9 mouse cellular contexts compared by ENCODE assay signal in genomic region chr9:21032491-21032890, GRCm38 (mm10). TPM values are rescaled to one million over a fixed set of nuclear protein-coding genes. Genes with fewer than 3 reads are reported as not detected.
DNase-seq lines count a peak whose midpoint lies in the region; ATAC-seq and TF ChIP-seq lines count a peak whose summit lies in the region.
"Had no signal": no experiment of that assay in that cellular context is flagged by ENCODE, and none has a peak within 500 bp of the region (broad histone marks: within the 10 kb centered on the region; RNA-seq: fewer than 3 reads in every experiment).

No protein-coding gene starts in this region.

- ATAC-seq in kidney, postnatal 0 days (replicated peaks; ENCODE audit: low FRiP score, low read depth), result no peak
- ATAC-seq in embryonic facial prominence, embryonic 13.5 days (ENCODE audit: insufficient number of reproducible peaks, insufficient read depth, low FRiP score, low TSS enrichment, low read depth), result no peak
- no peak for ATAC-seq in intestine, embryonic 15.5 days

- H3K27ac ChIP-seq in kidney, postnatal 0 days, result no peak overlapping the region
- no peak overlapping the region for H3K27ac ChIP-seq in embryonic facial prominence, embryonic 13.5 days
- H3K27ac ChIP-seq in intestine, embryonic 15.5 days, result no peak overlapping the region

- TF ChIP-seq CTCF in kidney, postnatal 0 days (IDR thresholded peaks at IDR 0.05; ENCODE audit: low read depth), result no peak

- H3K27me3 ChIP-seq in kidney, postnatal 0 days (ENCODE audit: insufficient read depth, low read length), result peaks cover 46% of the 10 kb centered on the region
- peaks cover 97% of the 10 kb centered on the region for H3K27me3 ChIP-seq in embryonic facial prominence, embryonic 13.5 days
- H3K27me3 ChIP-seq in intestine, embryonic 15.5 days (replicated peaks), result peaks cover 67% of the 10 kb centered on the region
- H3K27me3 ChIP-seq: Patski had no signal

- DNase-seq in kidney, postnatal 0 days (ENCODE audit: low spot score), result no peak
- no peak for DNase-seq in kidney, adult 9 months
- peak; percentile 37 for DNase-seq in neural tube, embryonic 10.5 days (ENCODE audit: extremely low spot score, low spot score)
- no peak for DNase-seq in cerebellum, adult 11 months
- no peak for DNase-seq in gastrocnemius, postnatal 10 days
- DNase-seq in gastrocnemius, adult 8-10 months (ENCODE audit: low spot score in 2 of 2), result no peak

- peaks cover 34% of the 10 kb centered on the region for H3K4me1 ChIP-seq in kidney, postnatal 0 days (replicated peaks; ENCODE audit: insufficient read depth, low read length)
- H3K4me1 ChIP-seq in embryonic facial prominence, embryonic 13.5 days, result peaks cover 67% of the 10 kb centered on the region
- H3K4me1 ChIP-seq in intestine, embryonic 15.5 days (replicated peaks), result peaks cover 60% of the 10 kb centered on the region

- 2% methylated on average over 7 of the region's 7 CpGs for WGBS in kidney, postnatal 0 days
- WGBS in embryonic facial prominence, embryonic 13.5 days, result under 1% methylated on average over 7 of the region's 7 CpGs
- 3% methylated on average over 7 of the region's 7 CpGs for WGBS in intestine, embryonic 15.5 days

- H3K36me3 ChIP-seq in kidney, postnatal 0 days (ENCODE audit: insufficient read depth, low read length), result no peaks in the 10 kb centered on the region
- no peaks in the 10 kb centered on the region for H3K36me3 ChIP-seq in embryonic facial prominence, embryonic 13.5 days
- H3K36me3 ChIP-seq in intestine, embryonic 15.5 days, result no peaks in the 10 kb centered on the region

- H3K4me3 ChIP-seq in kidney, postnatal 0 days (replicated peaks; ENCODE audit: low read depth, low read length), result peak overlapping the region; percentile 44
- H3K4me3 ChIP-seq in embryonic facial prominence, embryonic 13.5 days, result peak overlapping the region; percentile 53
- peak overlapping the region; percentile 55 for H3K4me3 ChIP-seq in intestine, embryonic 15.5 days (replicated peaks)

- no peak overlapping the region for H3K9ac ChIP-seq in kidney, postnatal 0 days (ENCODE audit: low read depth, low read length)
- H3K9ac ChIP-seq in embryonic facial prominence, embryonic 13.5 days, result 0 out of 2 replicates have a peak overlapping the region, but pooled peaks have one; percentile 61
- peak overlapping the region; percentile 50; the same call in 1 of the 2 replicates for H3K9ac ChIP-seq in intestine, embryonic 15.5 days

- H3K4me2 ChIP-seq in kidney, postnatal 0 days (ENCODE audit: low read length), result peak overlapping the region; percentile 93
- H3K4me2 ChIP-seq in embryonic facial prominence, embryonic 13.5 days, result peak overlapping the region; percentile 99
- H3K4me2 ChIP-seq in intestine, embryonic 15.5 days (replicated peaks), result peak overlapping the region; percentile 99

- H3K9me3 ChIP-seq in kidney, postnatal 0 days (replicated peaks; ENCODE audit: low read length), result no peaks in the 10 kb centered on the region
- no peaks in the 10 kb centered on the region for H3K9me3 ChIP-seq in embryonic facial prominence, embryonic 13.5 days
- H3K9me3 ChIP-seq in intestine, embryonic 15.5 days, result no peaks in the 10 kb centered on the region

RNA-seq across cellular contexts. Expression of gene Icam5, which starts 0.6 kb away (rescaled TPM):
- 0.21 and 0.27 TPM in 2 replicates for polyA plus RNA-seq in kidney, postnatal 0 days (2015; fragmentation: Nextera tagmentation; extraction: Ambion mirVana)
- polyA plus RNA-seq in embryonic facial prominence, embryonic 13.5 days (2015; fragmentation: Nextera tagmentation; extraction: Ambion mirVana), result 0.13 and 0.21 TPM in 2 replicates
- 0.06 and 0.16 TPM in 2 replicates for polyA plus RNA-seq in intestine, embryonic 15.5 days (2015; fragmentation: Nextera tagmentation; extraction: Ambion mirVana)
- total RNA-seq in gastrocnemius, postnatal 10 days (2021), result under 1 TPM; 0.14 to 0.25 TPM
- under 1 TPM in 1 of 4 experiments, not detected in 3; 0.08 TPM for total RNA-seq in gastrocnemius, adult 8-10 months (2022)

RNA-seq across cellular contexts. Expression of gene Icam4, which starts 3.3 kb away (rescaled TPM):
- 0.26 and 0.50 TPM in 2 replicates for polyA plus RNA-seq in kidney, postnatal 0 days (2015; fragmentation: Nextera tagmentation; extraction: Ambion mirVana)
- polyA plus RNA-seq in embryonic facial prominence, embryonic 13.5 days (2015; fragmentation: Nextera tagmentation; extraction: Ambion mirVana), result 0.27 and 2.6 TPM in 2 replicates
- polyA plus RNA-seq in intestine, embryonic 15.5 days (2015; fragmentation: Nextera tagmentation; extraction: Ambion mirVana), result 2.9 and 3.0 TPM in 2 replicates
- total RNA-seq in gastrocnemius, postnatal 10 days (2021), result under 1 TPM in 1 of 2 experiments, not detected in 1; 0.70 TPM
- total RNA-seq in gastrocnemius, adult 8-10 months (2022), result 1 to 10 TPM; 1.3 to 2.7 (median 1.8) TPM

RNA-seq across cellular contexts. Expression of gene Icam1, which starts 16.7 kb away (rescaled TPM):
- 12.3 and 13.4 TPM in 2 replicates for polyA plus RNA-seq in kidney, postnatal 0 days (2015; fragmentation: Nextera tagmentation; extraction: Ambion mirVana)
- 13.4 and 15.4 TPM in 2 replicates for polyA plus RNA-seq in embryonic facial prominence, embryonic 13.5 days (2015; fragmentation: Nextera tagmentation; extraction: Ambion mirVana)
- 12.6 and 12.8 TPM in 2 replicates for polyA plus RNA-seq in intestine, embryonic 15.5 days (2015; fragmentation: Nextera tagmentation; extraction: Ambion mirVana)
- total RNA-seq in gastrocnemius, postnatal 10 days (2021), result 1 to 10 TPM; 3.8 to 5.6 TPM
- total RNA-seq in gastrocnemius, adult 8-10 months (2022), result 1 to 10 TPM; 1.3 to 2.3 (median 1.4) TPM

RNA-seq across cellular contexts. Expression of gene Mrpl4, which starts 30.0 kb away (rescaled TPM):
- polyA plus RNA-seq in kidney, postnatal 0 days (2015; fragmentation: Nextera tagmentation; extraction: Ambion mirVana), result 155 and 158 TPM in 2 replicates
- 142 TPM in 2 replicates for polyA plus RNA-seq in embryonic facial prominence, embryonic 13.5 days (2015; fragmentation: Nextera tagmentation; extraction: Ambion mirVana)
- polyA plus RNA-seq in intestine, embryonic 15.5 days (2015; fragmentation: Nextera tagmentation; extraction: Ambion mirVana), result 145 and 159 TPM in 2 replicates
- 10 to 100 TPM; 48.4 to 49.1 TPM for total RNA-seq in gastrocnemius, postnatal 10 days (2021)
- 10 to 100 TPM; 53.7 to 58.9 (median 55.7) TPM for total RNA-seq in gastrocnemius, adult 8-10 months (2022)

RNA-seq across cellular contexts. Expression of gene Zglp1, which starts 34.4 kb away (rescaled TPM):
- 0.29 TPM in 1 of 2 replicates, not detected in the other for polyA plus RNA-seq in kidney, postnatal 0 days (2015; fragmentation: Nextera tagmentation; extraction: Ambion mirVana)
- 1.3 TPM in 1 of 2 replicates, not detected in the other for polyA plus RNA-seq in embryonic facial prominence, embryonic 13.5 days (2015; fragmentation: Nextera tagmentation; extraction: Ambion mirVana)
- 1.0 and 1.1 TPM in 2 replicates for polyA plus RNA-seq in intestine, embryonic 15.5 days (2015; fragmentation: Nextera tagmentation; extraction: Ambion mirVana)
- total RNA-seq in gastrocnemius, postnatal 10 days (2021), result not detected
- total RNA-seq in gastrocnemius, adult 8-10 months (2022), result not detected
